Mouse (Mus musculus) midbrain, embryonic 12.5 days (tissue): ENCODE results near the gene Rps15a. TPM values are rescaled to one million over a fixed set of nuclear protein-coding genes. Genes with fewer than 3 reads are reported as not detected.

Experiments used
- polyA plus RNA-seq: library from polyadenylated mRNA; unstranded; fragments of >200 nt; fragmentation: Nextera tagmentation; extraction: Ambion mirVana; gene quantifications from 2 replicates; pipeline ENCODE4 v1.2.1, GENCODE M21; 2016

Rps15a gene
- polyA plus RNA-seq, 1 experiment from 2014 or later, result 523 TPM

Other genes starting within 250 kb of the Rps15a start
- 505 and 557 TPM in 2 replicates for gene Arl6ip1, start 13.5 kb upstream of the Rps15a start, polyA plus RNA-seq
- 25.1 and 26.1 TPM in 2 replicates for gene Smg1, start 127.5 kb upstream of the Rps15a start, polyA plus RNA-seq